Mouse (Mus musculus): ENCODE data around the gene Gjd3.

DNA sequence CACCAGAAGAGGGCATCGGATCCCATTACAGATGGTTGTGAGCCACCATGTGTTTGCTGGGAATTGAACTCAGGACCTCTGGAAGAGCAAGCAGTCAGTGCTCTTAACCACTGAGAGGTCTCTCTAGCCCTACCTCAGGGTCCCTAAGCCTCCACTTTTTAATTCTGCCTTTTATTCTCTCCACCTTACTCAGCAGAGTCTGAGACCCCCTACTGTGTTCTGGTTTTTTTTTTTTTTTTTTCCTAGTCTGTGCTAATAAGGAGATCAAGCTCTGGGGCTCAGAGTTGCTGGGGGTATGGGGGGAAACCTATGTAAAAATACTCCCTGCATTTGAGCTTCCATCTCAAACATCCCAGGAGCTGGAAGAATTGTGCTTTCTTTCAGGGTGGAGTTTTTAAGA is 30.7 kb downstream of the Gjd3 start:
- TF ChIP-seq POLR2A (IDR thresholded peaks at IDR 0.05; ENCODE audit: borderline replicate concordance, control insufficient read depth, low read depth, low read length) (no peak), CTCF (IDR thresholded peaks at IDR 0.05; ENCODE audit: control insufficient read depth, insufficient read depth, low read length) (no peak)
